Mouse (Mus musculus) liver (tissue): ENCODE measurements at regions not wholly inside any gene's neighbourhood (a gene's known extent, or its start where the extent isn't known, plus 50 kb on each side); places are given as distances from the start of the nearest gene placed in this dataset.

Source experiments
- DNase-seq: peaks from one replicate; pipeline ENCODE4 v3.0.0-alpha.2; 2020; ENCODE audit warnings: mixed read lengths

GRCm38 (mm10) chr2:75144861-75145260 is 319.3 kb downstream of the Mtx2 start:
- DNase-seq = no peak

- no peak for DNase-seq
These were observed 320.7 kb downstream of the Mtx2 start for GRCm38 (mm10) chr2:75146256-75146655.

- no peak for DNase-seq
These were observed 321.8 kb downstream of the Mtx2 start for GRCm38 (mm10) chr2:75147399-75147798.

- no peak for DNase-seq
These were observed 322.4 kb downstream of the Mtx2 start for GRCm38 (mm10) chr2:75147967-75148366.

GRCm38 (mm10) chr2:75149036-75149435 is 323.4 kb downstream of the Mtx2 start:
- no peak for DNase-seq

- DNase-seq = no peak
These were observed 324.0 kb downstream of the Mtx2 start for GRCm38 (mm10) chr2:75149562-75149961.

- peak; percentile 47 for DNase-seq
These were observed 325.4 kb downstream of the Mtx2 start for GRCm38 (mm10) chr2:75150986-75151385.

- DNase-seq = no peak
These were observed 325.9 kb downstream of the Mtx2 start for GRCm38 (mm10) chr2:75151519-75151918.

GRCm38 (mm10) chr2:75152477-75152990 is 326.9 kb downstream of the Mtx2 start:
- DNase-seq = peak; percentile 39

GRCm38 (mm10) chr2:75154448-75154847 is 328.8 kb downstream of the Mtx2 start:
- DNase-seq = no peak

GRCm38 (mm10) chr2:75158581-75158980 is 333.0 kb downstream of the Mtx2 start:
- no peak for DNase-seq

- no peak for DNase-seq
These were observed 335.5 kb downstream of the Mtx2 start for GRCm38 (mm10) chr2:75161075-75161474.

GRCm38 (mm10) chr2:75164987-75165386 is 339.4 kb downstream of the Mtx2 start:
- DNase-seq = no peak

- no peak for DNase-seq
These were observed 350.7 kb downstream of the Mtx2 start for GRCm38 (mm10) chr2:75176267-75176666.

GRCm38 (mm10) chr2:75183293-75183692 is 357.7 kb downstream of the Mtx2 start:
- no peak for DNase-seq

- DNase-seq = no peak
These were observed 377.1 kb downstream of the Mtx2 start for GRCm38 (mm10) chr2:75202587-75203220.

- no peak for DNase-seq
These were observed 383.5 kb downstream of the Mtx2 start for GRCm38 (mm10) chr2:75208821-75209758.

- DNase-seq = no peak
These were observed 384.4 kb downstream of the Mtx2 start for GRCm38 (mm10) chr2:75209790-75210583.

GRCm38 (mm10) chr2:75216931-75217330 is 391.3 kb downstream of the Mtx2 start:
- no peak for DNase-seq

GRCm38 (mm10) chr2:75220775-75221359 is 395.3 kb downstream of the Mtx2 start:
- DNase-seq = no peak

GRCm38 (mm10) chr2:75224443-75224842 is 398.8 kb downstream of the Mtx2 start:
- no peak for DNase-seq

GRCm38 (mm10) chr2:75240976-75241375 is 415.4 kb downstream of the Mtx2 start:
- no peak for DNase-seq
